Mouse (Mus musculus) ES-Bruce4 (cell line): ENCODE data around the gene Sfta2.

ENCODE experiments used
- CTCF ChIP-seq: IDR thresholded peaks from one replicate; pipeline ENCODE4 v1.8.1; 2011; ENCODE audit warnings: low read depth, low read length
- POLR2A ChIP-seq: IDR thresholded peaks from one replicate; pipeline ENCODE4 v1.8.1; 2011; ENCODE audit warnings: low read length; ENCODE audit not compliant: insufficient read depth

DNA sequence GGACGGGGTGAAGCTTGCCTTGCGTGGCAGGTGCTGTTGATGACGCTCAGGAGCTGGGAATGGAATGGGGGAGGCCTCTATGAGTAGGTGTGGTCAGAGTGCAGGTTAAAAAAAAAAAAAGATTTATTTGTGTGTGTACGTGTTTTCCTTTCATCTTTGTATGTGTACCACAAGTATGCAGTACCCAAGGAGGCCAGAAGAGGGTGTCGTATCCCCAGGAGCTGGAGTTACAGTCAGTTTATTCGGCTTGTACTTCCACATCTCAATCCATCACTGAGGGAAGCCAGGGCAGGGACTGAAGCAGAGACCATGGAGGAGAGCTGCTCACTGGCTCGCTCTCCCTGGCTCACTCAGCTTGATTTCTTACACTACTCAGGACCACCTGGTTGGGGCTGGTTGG, 29.9 kb upstream of the Sfta2 start:
- TF ChIP-seq CTCF (peak; percentile 6), POLR2A (no peak)
